Mouse (Mus musculus) adipocyte (in vitro differentiated cells): ENCODE results near the gene Slc7a1.

Experiments
- DNase-seq: peaks from one replicate; pipeline ENCODE4 v3.0.0-alpha.2; 2016; ENCODE audit warnings: low spot score

Slc7a1 gene

DNA sequence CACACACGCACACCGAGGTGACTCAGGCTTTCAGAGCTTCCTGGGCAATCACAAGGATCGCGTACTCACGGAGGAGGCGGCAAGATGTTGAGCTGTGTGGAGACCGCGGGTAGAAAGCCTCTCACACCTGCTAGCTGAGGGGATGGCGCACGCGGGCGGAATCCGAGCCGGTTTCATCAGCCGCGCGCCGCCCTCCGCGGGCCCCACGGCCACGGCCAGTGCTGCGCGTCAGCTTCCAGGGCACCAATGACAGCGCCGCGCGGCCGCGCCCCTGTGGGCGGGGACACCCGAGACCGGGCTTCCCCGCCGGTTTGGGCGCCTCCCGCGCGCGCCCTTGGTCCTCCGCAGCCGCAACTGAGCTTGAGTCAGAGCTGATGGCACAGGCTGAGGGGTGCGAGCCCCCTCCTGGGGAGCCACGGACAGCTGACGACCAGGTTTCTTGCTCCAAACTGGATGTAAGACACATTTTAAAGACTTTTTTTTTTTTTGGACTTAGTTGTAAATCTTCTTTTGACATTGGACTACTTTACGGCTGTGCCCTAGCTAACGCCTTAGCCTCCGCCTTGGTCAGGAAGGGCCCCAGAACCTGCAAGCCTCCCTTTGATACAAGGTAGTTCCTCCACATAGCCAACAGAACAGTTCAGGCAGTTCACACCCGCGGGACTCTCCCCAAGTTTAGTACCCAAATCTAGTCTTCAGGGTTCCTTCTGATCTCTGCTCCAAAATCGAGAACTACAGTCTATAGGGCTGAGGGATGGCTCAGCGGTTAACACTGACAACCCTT, at the start of gene Slc7a1:
Slc7a1 (minus strand) TSS at position 245 of the 784 bp plus-strand sequence.
- DNase-seq, result peak; percentile 85

DNA sequence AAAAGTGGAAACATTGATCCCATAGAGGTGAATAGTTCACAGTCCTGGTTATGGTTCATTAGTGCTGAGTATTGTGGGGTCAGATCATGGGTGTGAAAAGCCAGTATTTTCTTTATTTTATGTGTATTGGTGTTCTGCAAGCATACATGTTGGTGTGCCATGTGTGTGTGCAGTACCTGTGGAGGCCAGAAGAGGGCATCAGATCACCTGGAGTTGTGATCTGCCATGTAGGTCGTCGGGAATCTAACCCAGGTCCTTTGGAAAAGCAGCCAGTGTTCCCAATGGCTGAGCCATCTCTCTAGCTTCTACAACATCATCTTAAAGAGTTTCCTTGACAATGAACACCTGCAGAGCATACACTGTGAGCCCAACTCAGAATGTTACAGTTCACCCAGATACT, 45.3 kb upstream of the Slc7a1 start:
- no peak for DNase-seq

GRCm38 (mm10) chr5:148443734-148444133, 44.0 kb upstream of the Slc7a1 start:
- peak; percentile 82 for DNase-seq

DNA sequence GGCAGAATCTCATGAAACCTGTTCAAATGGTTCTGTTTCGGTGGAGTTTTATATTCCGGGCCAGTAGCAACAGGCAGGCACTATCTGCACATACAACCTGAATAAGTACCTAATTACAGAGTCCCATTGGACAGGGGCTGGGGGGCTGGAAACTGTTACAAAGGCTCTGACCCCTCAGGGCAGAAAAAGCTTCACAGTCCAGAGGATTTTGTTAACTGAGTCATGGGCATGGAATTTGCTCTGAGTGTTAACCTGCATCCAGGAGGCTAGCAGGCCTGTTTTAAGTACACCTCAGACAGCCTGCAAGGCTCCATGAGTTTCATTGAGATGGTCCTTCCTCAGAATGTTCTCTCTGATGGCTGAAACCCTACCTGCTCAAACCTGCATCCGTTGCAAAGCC, 36.0 kb upstream of the Slc7a1 start:
- no peak for DNase-seq

GRCm38 (mm10) chr5:148432121-148432520, 32.4 kb upstream of the Slc7a1 start:
- no peak for DNase-seq

DNA sequence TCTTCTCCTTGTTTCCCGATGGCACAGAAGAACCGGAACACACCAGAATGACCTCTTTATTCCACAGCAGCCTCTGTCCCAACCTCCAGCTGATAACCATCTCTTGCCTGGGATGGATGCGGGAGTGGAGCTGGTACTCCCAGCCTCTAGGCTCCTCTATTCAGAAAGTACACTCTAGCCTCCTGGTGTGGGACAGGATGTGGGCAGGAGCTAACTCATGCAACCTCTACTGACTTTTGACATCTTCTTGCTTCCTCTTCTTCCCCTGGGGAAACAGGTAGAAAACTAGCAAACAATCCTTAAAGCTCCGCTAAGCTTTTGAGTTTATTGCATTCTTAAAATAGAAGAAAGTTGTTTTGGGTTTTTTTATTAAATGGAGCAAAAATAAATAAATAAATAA, 29.1 kb upstream of the Slc7a1 start:
- no peak for DNase-seq

DNA sequence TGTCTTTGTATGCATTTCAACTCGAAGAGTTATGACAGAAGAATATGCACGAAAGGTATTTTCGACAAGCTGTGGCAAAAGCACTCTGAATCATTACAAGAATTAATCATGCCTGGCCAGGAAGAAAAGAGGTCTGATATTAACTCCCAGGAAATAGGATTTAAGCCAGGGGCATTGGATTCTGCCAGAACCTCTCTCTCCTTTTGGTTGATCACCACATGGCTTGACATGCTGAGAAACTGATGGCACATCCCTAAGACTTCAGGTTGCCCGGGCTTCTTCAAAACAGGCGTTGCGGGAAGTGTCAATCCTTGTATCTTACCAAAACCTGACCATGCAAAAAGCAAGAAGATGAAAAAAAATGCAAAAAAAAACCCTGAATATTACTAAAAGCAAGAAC, 25.4 kb upstream of the Slc7a1 start:
- DNase-seq, result no peak

GRCm38 (mm10) chr5:148421326-148421725, 21.6 kb upstream of the Slc7a1 start:
- DNase-seq, result no peak

DNA sequence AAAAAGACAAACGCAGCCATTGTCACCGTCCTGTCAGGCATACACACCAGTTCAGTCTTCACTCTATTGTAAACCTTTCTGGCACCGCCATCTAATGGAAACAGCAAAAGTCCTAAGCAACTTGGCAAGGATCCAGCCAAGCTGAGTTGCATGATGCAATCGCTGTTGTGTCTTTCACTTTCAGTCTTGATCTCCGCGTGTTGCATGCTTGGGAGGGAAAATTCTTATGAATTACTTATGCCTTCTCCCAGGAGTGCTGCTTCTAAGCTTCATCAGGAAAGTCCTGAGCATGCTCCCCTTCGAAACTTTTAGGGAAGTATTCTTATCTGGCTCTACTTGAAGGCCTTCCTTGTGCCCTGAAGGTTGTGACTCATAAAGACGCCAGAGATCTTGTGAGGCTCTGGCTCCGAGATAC, 19.4 kb upstream of the Slc7a1 start:
- DNase-seq, result peak; percentile 87

- DNase-seq, result no peak
Observed at GRCm38 (mm10) chr5:148418436-148418835, 18.7 kb upstream of the Slc7a1 start.

DNA sequence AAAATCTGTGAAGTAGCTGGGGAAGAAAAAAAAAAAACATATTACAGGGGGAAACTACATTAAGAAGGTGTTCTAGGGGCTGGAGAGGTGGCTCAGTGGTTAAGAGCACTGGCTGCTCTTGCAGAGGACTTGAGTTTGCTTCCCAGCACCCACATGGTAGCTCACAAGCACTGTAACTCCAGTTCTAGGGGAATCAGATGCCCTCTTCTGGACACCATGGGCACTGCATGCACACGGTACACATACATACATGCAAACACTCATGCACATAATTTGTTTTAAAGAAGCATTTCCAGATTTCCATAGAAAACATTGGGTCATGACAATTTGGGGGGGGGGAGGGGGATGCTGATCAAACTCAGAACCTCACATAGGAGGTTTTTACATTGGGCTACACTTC, 18.1 kb upstream of the Slc7a1 start:
- DNase-seq, result no peak

- no peak for DNase-seq
Observed at GRCm38 (mm10) chr5:148416461-148416860, 16.8 kb upstream of the Slc7a1 start.

DNA sequence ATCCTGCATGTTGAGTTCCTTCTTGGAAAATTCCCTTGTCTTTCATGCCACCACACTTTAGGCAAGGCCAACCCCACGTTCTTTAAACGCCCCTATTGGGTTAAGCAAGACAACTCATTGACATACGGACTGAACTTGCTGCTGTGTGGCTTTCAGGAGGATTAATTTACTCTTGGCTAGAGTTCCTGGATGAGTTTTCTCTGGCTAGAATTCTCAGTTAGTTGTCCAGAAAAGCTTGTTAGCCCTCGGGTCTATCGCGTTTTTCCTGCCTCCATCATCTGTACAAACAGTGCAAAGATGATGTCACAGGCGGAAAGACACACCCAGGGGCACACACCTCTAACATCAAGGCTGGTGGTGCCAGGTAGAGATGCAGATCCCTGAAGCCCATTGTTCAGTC, 14.5 kb upstream of the Slc7a1 start:
- no peak for DNase-seq

DNA sequence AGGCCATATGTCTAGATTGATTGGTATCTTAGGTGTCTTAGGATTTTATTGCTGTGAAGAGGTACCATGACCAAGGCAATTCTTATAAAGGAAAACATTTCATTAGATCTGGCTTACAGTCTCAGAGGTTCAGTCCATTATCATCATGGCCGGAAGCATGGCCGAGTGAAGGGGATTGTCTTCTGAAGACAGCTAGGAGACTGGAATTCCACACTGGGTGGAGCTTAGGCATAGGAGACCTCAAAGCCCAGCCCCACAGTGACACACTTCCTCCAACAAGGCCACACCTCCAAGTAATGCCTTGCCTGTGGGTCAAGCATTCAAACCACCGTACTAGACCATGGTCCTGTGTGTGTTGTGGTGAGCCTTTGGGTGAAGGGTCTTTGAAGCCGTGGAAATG, 12.8 kb upstream of the Slc7a1 start:
- DNase-seq, result no peak

GRCm38 (mm10) chr5:148409465-148409864, 9.8 kb upstream of the Slc7a1 start:
- no peak for DNase-seq

DNA sequence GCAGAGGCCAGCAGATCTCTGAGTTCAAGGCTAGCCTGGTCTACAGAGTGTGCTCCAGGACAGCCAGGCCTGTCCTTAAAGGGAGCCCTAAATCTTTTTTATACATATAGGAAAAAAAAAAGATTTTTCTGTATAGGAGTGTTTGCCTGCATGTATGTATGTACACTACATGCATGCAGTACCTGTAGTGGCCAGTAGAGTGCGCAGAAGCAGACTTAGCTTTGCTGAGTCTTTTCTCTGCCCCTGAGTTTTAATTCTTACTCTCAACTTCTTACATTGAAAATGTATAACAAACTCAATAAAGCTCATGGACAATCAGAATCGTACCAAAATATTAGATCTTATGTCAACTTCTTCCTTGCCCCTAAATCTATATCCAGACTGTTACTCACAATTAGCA, 7.2 kb upstream of the Slc7a1 start:
- DNase-seq, result no peak

DNA sequence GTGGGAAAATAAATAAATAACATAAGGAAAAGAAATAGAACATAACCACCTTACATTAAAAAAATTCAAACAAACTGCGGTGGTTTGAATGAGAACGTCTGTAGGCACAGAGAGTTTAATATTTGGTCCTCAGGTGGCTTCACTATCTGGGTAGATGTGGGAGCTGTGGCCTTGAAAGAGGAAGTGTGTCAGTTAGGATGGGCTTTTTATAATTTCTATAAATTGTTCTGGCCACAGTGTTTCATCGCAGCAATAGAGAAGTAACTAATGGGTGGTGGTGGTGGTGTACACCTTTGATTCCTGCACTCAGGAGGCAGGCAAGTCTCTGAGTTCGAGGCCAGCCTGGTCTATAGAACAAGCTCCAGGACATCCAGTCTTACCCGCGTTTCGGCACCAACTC, 4.8 kb upstream of the Slc7a1 start:
- no peak for DNase-seq

DNA sequence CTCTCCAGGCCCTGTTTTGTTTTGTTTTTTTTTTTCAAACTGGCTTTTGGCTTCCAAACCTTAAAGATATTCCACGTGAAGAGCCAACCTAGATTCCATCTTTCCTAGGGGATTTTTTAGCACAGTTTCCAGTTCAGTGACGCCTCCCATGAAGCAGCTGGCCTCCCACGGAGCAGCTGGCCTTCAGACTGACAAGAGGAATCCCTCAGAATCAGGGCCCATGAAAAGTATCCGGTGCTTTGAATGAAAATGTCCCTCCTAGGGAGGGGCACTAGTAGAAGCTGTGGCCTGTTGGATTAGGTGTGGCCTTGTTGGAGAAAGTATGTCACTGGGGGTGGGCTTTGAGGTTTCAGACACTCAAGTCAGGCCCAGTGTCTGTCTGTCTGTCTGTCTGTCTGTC, 2.9 kb upstream of the Slc7a1 start:
- no peak for DNase-seq

DNA sequence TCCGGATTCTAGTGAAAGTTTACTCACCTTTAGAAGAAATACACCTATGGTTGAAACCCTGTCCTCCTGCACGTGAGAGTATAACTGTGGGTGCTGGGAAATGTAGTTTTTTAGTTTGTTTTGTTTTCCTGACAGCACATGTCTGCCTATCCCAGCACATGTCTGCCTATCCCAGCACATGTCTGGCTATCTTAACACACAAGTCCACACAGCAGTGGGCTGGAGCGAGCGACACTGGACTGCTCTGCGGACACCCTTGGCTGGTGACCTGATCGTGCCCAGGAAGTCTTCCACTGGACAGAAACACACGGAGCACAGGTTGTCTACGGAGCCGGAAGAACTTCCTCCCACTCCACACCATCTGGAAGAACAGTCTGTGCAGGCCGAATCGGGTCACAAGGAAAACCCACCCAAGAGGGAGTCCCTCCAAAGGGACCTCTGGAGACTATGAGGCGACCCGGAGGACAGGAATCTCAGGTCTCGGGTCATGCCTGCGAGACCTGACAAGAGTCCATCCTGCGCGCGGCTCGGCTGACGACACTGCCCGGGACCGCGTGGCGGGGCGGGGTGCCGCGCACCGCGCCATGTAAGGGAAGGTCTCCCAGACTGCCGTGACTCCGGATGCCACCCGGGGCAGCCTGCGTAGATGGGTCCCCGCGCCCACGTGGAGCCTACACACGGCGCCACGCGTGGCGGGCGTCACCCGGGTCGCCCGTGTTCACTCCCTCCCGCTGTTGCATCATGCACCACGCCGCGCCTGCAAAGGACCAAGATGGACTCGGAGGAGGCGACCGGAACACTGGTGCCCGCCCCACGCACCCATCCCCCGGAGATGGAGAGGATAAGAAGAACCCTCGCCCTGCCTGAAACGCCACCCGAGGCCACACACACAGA, 691 bp downstream of the Slc7a1 start:
- DNase-seq, result peak; percentile 44

GRCm38 (mm10) chr5:148398451-148398765, 1.3 kb downstream of the Slc7a1 start:
- DNase-seq, result no peak

GRCm38 (mm10) chr5:148397911-148398310, 1.8 kb downstream of the Slc7a1 start:
- DNase-seq, result no peak

DNA sequence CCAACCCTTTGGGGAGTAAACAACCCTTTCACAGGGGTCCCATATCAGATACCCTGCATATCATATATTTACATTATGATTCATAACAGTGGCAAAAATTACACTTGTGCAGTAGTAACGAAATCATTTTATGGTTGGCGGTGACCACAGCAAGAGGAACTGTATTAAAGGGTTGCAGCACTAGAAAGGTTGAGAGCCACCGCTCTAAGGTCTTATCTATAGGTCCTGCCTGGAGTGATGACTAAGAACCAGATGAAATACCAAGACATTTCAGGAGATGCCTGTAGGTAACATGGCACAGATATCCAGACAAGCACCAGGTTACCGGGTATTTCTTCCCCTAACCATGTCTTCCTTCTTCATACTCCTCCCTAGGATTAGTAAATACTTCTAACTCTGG, 2.3 kb downstream of the Slc7a1 start:
- DNase-seq, result no peak

- no peak for DNase-seq
Observed at GRCm38 (mm10) chr5:148393316-148393715, 6.4 kb downstream of the Slc7a1 start.
